Mouse (Mus musculus): Measurements from ENCODE around the gene Cenph.
"Not testable (repeated sequence)": the region's sequence is repeated elsewhere in the genome, so short reads cannot be mapped to it uniquely, and the experiment has no call there.

GRCm38 (mm10) chr13:100788057-100788456 is 12.4 kb upstream of the Cenph start:
- not testable (repeated sequence) for TF ChIP-seq EP300 (optimal IDR thresholded peaks at IDR 0.05); CTCF (IDR thresholded peaks at IDR 0.05; ENCODE audit: low read depth)
